Mouse (Mus musculus): ENCODE measurements at regions not wholly inside any gene's neighbourhood (a gene's known extent, or its start where the extent isn't known, plus 50 kb on each side); places are given as distances from the start of the nearest gene placed in this dataset.

- no peak overlapping the region for H3K27ac ChIP-seq (ENCODE audit: control insufficient read depth, insufficient read depth, low read depth, low read length)
- no peak overlapping the region for H3K4me3 ChIP-seq (ENCODE audit: control insufficient read depth, low read depth, low read length)
- no peak for TF ChIP-seq CTCF (IDR thresholded peaks at IDR 0.05; ENCODE audit: control insufficient read depth, insufficient read depth, insufficient replicate concordance, low read depth, low read length)
- TF ChIP-seq POLR2A (IDR thresholded peaks at IDR 0.05; ENCODE audit: control insufficient read depth, low read depth, low read length): no peak
- H3K4me1 ChIP-seq (ENCODE audit: control insufficient read depth, insufficient read depth, low read length): no peaks in the 10 kb centered on the region
- no peaks in the 10 kb centered on the region for H3K27me3 ChIP-seq (ENCODE audit: control insufficient read depth, insufficient read depth, low read length)
- H3K36me3 ChIP-seq (ENCODE audit: control insufficient read depth, insufficient read depth, low read length): no peaks in the 10 kb centered on the region
Observed at GRCm38 (mm10) chr9:30848249-30848648, 74.0 kb downstream of the Adamts15 start.

DNA sequence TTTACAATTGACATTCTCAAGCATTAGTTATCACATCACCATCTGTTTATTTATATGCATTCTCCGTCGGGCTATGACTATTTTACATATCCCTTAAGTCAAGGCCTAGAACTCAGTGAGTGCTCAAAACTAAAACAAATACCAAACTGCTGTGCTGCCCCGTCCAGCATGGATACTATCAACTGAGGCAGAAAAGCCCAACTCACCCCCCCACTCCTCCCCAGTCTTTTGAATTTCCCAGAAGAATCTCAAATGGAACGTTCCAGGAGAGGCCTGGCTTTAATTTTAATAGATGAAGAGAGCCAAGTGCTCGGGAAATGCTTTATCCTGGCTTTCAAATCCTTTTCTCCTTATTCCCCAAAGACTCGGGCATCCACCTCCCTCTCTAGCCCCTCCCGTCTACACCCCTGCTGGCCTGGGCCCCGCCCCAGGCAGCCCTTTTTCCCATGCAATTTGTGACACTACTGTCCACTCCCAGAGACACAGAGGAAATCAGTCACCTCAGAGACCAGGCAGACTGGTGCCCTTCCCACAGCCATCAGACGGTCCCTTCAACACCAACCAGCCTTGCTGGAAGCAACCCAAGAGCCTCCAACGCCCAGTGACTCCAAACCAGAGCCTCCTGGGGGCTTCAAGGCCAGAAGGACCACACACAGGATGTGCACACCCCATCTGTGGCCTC, 76.5 kb downstream of the Adamts15 start:
- Histone ChIP-seq H3K27ac (ENCODE audit: control insufficient read depth, insufficient read depth, low read depth, low read length) (no peak overlapping the region), H3K27me3 (ENCODE audit: control insufficient read depth, insufficient read depth, low read length) (no peaks in the 10 kb centered on the region), H3K4me1 (ENCODE audit: control insufficient read depth, insufficient read depth, low read length) (no peaks in the 10 kb centered on the region), H3K4me3 (ENCODE audit: control insufficient read depth, low read depth, low read length) (no peak overlapping the region), H3K36me3 (ENCODE audit: control insufficient read depth, insufficient read depth, low read length) (no peaks in the 10 kb centered on the region)
- TF ChIP-seq CTCF (IDR thresholded peaks at IDR 0.05; ENCODE audit: control insufficient read depth, insufficient read depth, insufficient replicate concordance, low read depth, low read length): no peak
- no peak for TF ChIP-seq POLR2A (IDR thresholded peaks at IDR 0.05; ENCODE audit: control insufficient read depth, low read depth, low read length)

DNA sequence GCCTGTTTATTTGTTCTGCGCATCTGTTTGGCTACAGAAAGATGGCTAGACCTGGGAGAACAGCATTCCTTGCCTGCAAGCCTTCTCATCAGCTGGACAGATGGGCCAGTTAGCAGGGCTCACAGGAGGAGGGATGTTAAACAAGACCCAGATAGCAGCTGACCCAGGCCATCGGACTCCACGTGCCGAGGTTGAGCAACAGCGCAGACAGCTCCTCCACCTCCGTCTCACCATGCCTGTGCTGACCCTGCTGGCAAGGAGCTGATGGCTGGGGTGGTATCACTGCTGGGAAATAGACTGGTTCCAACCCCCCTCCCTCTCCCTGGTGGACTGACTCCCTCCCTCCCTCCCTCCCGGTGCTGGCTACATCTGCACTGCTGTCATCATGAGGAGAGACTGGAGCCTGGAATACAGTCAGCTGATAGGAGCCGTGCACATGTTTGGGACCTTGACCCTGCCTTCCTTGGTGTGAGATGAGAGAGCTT, 78.1 kb downstream of the Adamts15 start:
- Histone ChIP-seq H3K27me3 (ENCODE audit: control insufficient read depth, insufficient read depth, low read length) (no peaks in the 10 kb centered on the region), H3K27ac (ENCODE audit: control insufficient read depth, insufficient read depth, low read depth, low read length) (no peak overlapping the region), H3K4me3 (ENCODE audit: control insufficient read depth, low read depth, low read length) (no peak overlapping the region), H3K36me3 (ENCODE audit: control insufficient read depth, insufficient read depth, low read length) (no peaks in the 10 kb centered on the region), H3K4me1 (ENCODE audit: control insufficient read depth, insufficient read depth, low read length) (no peaks in the 10 kb centered on the region)
- no peak for TF ChIP-seq POLR2A (IDR thresholded peaks at IDR 0.05; ENCODE audit: control insufficient read depth, low read depth, low read length)

DNA sequence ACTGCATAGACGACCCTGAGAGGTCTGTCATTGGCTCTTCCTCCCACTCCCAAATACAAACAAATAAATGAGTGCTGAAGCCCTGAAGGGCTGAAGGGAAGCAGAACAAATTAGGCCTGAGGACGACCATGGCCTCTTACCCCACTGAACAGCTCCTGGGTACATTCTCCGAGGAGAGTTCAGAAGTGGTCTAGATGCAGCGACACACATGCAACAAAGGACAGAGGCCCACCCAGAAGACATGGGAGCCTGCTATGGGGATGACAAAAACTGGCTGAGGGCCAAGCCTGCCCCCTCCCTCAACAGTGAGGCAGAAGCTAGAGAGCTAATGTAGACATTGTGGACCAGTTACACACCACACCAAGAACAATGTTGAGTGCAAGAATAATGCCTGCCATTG, 87.3 kb downstream of the Adamts15 start:
- Histone ChIP-seq H3K4me3 (ENCODE audit: control insufficient read depth, low read depth, low read length) (no peak overlapping the region), H3K4me1 (ENCODE audit: control insufficient read depth, insufficient read depth, low read length) (peaks cover 14% of the 10 kb centered on the region), H3K27ac (ENCODE audit: control insufficient read depth, insufficient read depth, low read depth, low read length) (no peak overlapping the region), H3K36me3 (ENCODE audit: control insufficient read depth, insufficient read depth, low read length) (no peaks in the 10 kb centered on the region), H3K27me3 (ENCODE audit: control insufficient read depth, insufficient read depth, low read length) (no peaks in the 10 kb centered on the region)
- TF ChIP-seq POLR2A (IDR thresholded peaks at IDR 0.05; ENCODE audit: control insufficient read depth, low read depth, low read length) (no peak), CTCF (IDR thresholded peaks at IDR 0.05; ENCODE audit: control insufficient read depth, insufficient read depth, insufficient replicate concordance, low read depth, low read length) (no peak)

DNA sequence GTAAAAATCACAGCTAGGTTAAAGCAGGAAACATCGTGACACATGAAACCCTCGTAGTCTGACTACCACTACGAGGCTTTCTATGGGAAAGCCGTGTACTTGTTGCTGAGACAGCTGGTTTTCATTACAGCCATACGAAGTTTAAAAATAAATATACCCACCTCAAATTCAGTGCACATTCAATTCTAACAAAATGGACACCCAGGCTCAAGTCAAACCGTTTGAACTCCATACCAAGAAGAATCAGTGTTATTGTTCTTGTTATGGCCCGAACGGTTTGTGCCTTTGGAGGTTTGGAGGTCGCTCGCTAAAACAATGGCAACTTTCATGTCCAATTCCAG, 87.7 kb downstream of the Adamts15 start:
- Histone ChIP-seq H3K4me3 (ENCODE audit: control insufficient read depth, low read depth, low read length) (no peak overlapping the region), H3K27me3 (ENCODE audit: control insufficient read depth, insufficient read depth, low read length) (no peaks in the 10 kb centered on the region), H3K27ac (ENCODE audit: control insufficient read depth, insufficient read depth, low read depth, low read length) (no peak overlapping the region), H3K36me3 (ENCODE audit: control insufficient read depth, insufficient read depth, low read length) (no peaks in the 10 kb centered on the region), H3K4me1 (ENCODE audit: control insufficient read depth, insufficient read depth, low read length) (peaks cover 14% of the 10 kb centered on the region)
- TF ChIP-seq POLR2A (IDR thresholded peaks at IDR 0.05; ENCODE audit: control insufficient read depth, low read depth, low read length) (no peak), CTCF (IDR thresholded peaks at IDR 0.05; ENCODE audit: control insufficient read depth, insufficient read depth, insufficient replicate concordance, low read depth, low read length) (no peak)

DNA sequence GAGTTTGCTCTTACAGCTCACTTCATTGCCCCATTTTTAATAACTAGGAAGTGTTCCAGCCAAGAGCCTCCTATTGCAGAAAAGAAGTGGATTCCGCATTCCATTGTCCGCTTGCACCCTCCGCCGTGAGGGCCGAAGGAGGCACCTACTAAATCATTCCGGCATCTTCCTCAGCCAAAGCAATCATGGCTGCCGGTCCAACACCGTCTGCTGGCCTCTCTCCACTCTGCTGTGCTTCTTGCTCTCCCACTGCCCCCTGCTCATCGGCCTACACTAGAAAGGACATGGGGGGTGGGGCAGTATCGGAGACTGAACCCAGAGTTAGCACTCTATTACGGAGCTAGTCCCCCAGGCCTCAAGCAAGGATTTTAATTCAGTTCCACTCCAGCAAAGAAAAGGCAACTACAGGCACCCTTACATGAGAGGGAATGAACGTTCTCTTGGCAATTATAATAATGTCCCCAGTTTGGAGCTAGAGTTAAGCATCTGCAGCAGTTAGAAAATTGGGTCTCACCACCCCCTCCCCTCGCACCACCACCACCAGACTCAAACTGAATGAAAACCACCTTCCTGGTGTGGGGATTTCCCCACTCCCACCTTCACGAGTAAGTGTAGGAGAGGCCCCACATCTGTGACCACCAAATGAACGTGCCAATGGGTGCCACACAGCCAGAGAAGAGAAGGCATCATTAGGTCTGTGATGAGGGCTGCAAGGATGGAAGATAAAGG, 88.3 kb downstream of the Adamts15 start:
- TF ChIP-seq POLR2A (IDR thresholded peaks at IDR 0.05; ENCODE audit: control insufficient read depth, low read depth, low read length) (no peak), CTCF (IDR thresholded peaks at IDR 0.05; ENCODE audit: control insufficient read depth, insufficient read depth, insufficient replicate concordance, low read depth, low read length) (no peak)

GRCm38 (mm10) chr9:30829158-30829870, 92.9 kb downstream of the Adamts15 start:
- Histone ChIP-seq H3K4me3 (ENCODE audit: control insufficient read depth, low read depth, low read length) (no peak overlapping the region), H3K27ac (ENCODE audit: control insufficient read depth, insufficient read depth, low read depth, low read length) (no peak overlapping the region)
- TF ChIP-seq CTCF (IDR thresholded peaks at IDR 0.05; ENCODE audit: control insufficient read depth, insufficient read depth, insufficient replicate concordance, low read depth, low read length): no peak

More for the DNA sequence above, 88.3 kb downstream of the Adamts15 start:
- H3K27ac ChIP-seq (ENCODE audit: control insufficient read depth, insufficient read depth, low read depth, low read length): peak overlapping the region; percentile 67
- H3K36me3 ChIP-seq (ENCODE audit: control insufficient read depth, insufficient read depth, low read length): no peaks in the 10 kb centered on the region
- H3K4me1 ChIP-seq (ENCODE audit: control insufficient read depth, insufficient read depth, low read length): peaks cover 14% of the 10 kb centered on the region
- H3K4me3 ChIP-seq (ENCODE audit: control insufficient read depth, low read depth, low read length): peak overlapping the region; percentile 64
- H3K27me3 ChIP-seq (ENCODE audit: control insufficient read depth, insufficient read depth, low read length): no peaks in the 10 kb centered on the region

More at GRCm38 (mm10) chr9:30829158-30829870, 92.9 kb downstream of the Adamts15 start:
- Histone ChIP-seq H3K4me1 (ENCODE audit: control insufficient read depth, insufficient read depth, low read length) (peaks cover 11% of the 10 kb centered on the region), H3K27me3 (ENCODE audit: control insufficient read depth, insufficient read depth, low read length) (no peaks in the 10 kb centered on the region), H3K36me3 (ENCODE audit: control insufficient read depth, insufficient read depth, low read length) (no peaks in the 10 kb centered on the region)

Data from testis, adult 2 months (tissue).